Mouse (Mus musculus): ENCODE measurements at regions not wholly inside any gene's neighbourhood (a gene's known extent, or its start where the extent isn't known, plus 50 kb on each side); places are given as distances from the start of the nearest gene placed in this dataset.
"Not testable (repeated sequence)": the region's sequence is repeated elsewhere in the genome, so short reads cannot be mapped to it uniquely, and the experiment has no call there.

DNA sequence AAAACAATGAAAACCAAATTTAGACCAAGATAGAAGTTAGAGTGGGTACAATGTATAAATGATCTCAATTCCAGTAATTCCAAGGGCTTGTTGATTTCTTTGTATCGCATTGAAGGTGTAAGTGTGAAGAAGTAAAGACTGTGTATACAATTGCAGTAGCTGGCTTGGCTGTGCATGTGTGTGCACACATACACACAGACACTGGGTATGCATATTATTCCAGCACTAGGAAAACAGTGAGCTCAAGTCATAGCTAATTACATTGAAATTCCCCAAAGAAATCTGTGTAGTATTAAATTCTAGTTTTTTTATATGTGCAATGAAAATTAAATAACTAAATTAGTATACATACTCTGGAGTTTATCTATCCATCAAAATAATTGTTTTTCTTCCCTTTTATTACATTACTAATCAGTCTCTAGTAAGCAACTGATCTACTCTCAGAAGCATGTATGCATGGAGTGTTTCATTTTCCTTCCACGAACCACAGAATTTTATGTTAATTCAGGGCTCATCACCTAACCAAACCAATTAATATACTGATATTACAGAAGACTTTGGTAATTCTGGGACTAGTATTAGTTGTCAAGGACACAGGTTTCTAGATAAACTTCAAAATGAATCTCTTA is 56.5 kb downstream of the Gm8797 start:
- no peaks in the 10 kb centered on the region for H3K9me3 ChIP-seq
- WGBS, result 88% methylated on average over 2 of the region's 2 CpGs

GRCm38 (mm10) chr3:5811071-5811590 is 60.5 kb downstream of the Gm8797 start:
- no peaks in the 10 kb centered on the region for H3K27me3 ChIP-seq
- no peaks in the 10 kb centered on the region for H3K4me1 ChIP-seq
- 63% methylated on average over 3 of the region's 3 CpGs for WGBS
- no peak overlapping the region for H3K4me3 ChIP-seq
- ATAC-seq (ENCODE audit: insufficient number of reproducible peaks, low FRiP score, low TSS enrichment, low read depth), result no peak
- no peak overlapping the region for H3K9ac ChIP-seq
- H3K4me2 ChIP-seq, result no peak overlapping the region
- no peak overlapping the region for H3K27ac ChIP-seq
- no peaks in the 10 kb centered on the region for H3K36me3 ChIP-seq
- no peaks in the 10 kb centered on the region for H3K9me3 ChIP-seq

More for the DNA sequence above, 56.5 kb downstream of the Gm8797 start:
- no peak overlapping the region for H3K4me2 ChIP-seq
- ATAC-seq (ENCODE audit: insufficient number of reproducible peaks, low FRiP score, low TSS enrichment, low read depth), result no peak
- no peak overlapping the region for H3K9ac ChIP-seq
- no peak overlapping the region for H3K27ac ChIP-seq
- no peak overlapping the region for H3K4me3 ChIP-seq
- H3K27me3 ChIP-seq, result no peaks in the 10 kb centered on the region
- H3K4me1 ChIP-seq, result no peaks in the 10 kb centered on the region
- no peaks in the 10 kb centered on the region for H3K36me3 ChIP-seq

DNA sequence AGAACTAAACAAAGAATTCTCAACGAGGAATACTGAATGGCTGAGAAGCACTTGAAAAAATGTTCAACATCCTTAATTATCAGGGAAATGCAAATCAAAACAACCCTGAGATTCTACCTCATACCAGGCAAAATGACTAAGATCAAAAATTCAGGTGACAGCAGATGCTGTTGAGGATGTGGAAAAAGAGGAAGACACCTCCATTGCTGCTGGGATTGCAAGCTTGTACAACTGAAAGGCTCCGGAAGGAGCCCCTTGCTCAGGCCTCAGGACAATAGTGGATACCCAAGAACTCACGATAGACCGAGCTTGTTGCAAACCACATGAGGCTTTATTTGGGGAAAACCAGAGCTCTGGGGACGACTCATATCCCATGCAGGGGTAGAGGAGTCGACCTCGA is 69.6 kb downstream of the Gm8797 start:
- not testable (repeated sequence) for H3K27me3 ChIP-seq; ATAC-seq (ENCODE audit: insufficient number of reproducible peaks, low FRiP score, low TSS enrichment, low read depth); H3K9me3 ChIP-seq; H3K4me3 ChIP-seq; H3K36me3 ChIP-seq; H3K9ac ChIP-seq; H3K4me2 ChIP-seq; H3K4me1 ChIP-seq; H3K27ac ChIP-seq
- 83% methylated on average over 7 of the region's 7 CpGs for WGBS

- not testable (repeated sequence) for H3K36me3 ChIP-seq; H3K4me1 ChIP-seq; H3K9me3 ChIP-seq; H3K9ac ChIP-seq; H3K4me3 ChIP-seq; H3K27ac ChIP-seq; H3K4me2 ChIP-seq; H3K27me3 ChIP-seq; ATAC-seq (ENCODE audit: insufficient number of reproducible peaks, low FRiP score, low TSS enrichment, low read depth)
- 27% methylated on average over 20 of the region's 20 CpGs for WGBS
These were observed 109.6 kb downstream of the Gm8797 start for GRCm38 (mm10) chr3:5860237-5860636.

DNA sequence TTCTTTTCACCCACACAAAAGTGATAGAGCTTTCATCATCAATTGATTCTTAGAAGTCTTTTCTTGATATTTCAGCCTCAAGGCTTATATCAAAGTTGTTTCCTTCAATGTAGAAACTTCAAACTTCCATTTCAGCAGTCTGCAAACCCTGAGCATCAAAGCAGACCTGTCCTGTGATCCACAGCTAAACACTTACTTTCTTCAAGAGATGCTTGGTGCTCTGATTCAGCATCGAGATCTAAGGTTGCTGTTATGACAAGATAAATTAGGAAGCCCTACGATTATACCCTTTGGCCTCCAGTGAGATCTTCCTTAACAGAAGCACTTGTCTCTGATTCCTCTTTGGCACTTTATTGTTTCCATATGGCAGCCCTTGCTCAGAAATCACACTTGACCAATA is 119.8 kb downstream of the Gm8797 start:
- Histone ChIP-seq H3K4me1 (no peaks in the 10 kb centered on the region), H3K27ac (no peak overlapping the region), H3K27me3 (no peaks in the 10 kb centered on the region), H3K9ac (no peak overlapping the region), H3K4me3 (no peak overlapping the region), H3K4me2 (no peak overlapping the region), H3K9me3 (no peaks in the 10 kb centered on the region), H3K36me3 (no peaks in the 10 kb centered on the region)
- no peak for ATAC-seq (ENCODE audit: insufficient number of reproducible peaks, low FRiP score, low TSS enrichment, low read depth)
- 63% methylated on average over 2 of the region's 2 CpGs for WGBS

DNA sequence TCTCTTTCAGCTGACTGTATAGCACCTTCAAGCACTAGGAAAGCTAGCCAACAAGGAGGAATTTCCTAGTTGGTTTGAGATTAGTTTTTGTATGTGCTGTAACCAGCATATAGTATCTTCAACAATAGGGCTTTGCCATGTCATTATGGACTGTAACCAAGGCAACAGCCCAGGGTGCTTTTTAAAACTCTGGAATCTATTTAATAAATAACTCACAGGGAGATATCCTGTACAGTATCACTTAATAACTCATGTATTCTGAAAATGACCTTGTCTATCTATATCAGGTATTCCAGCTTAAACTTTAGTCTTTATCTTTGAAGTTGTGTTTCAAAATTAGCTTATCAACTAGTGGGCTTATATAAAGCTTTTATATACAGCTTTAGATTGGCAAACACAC is 128.5 kb downstream of the Gm8797 start:
- no peaks in the 10 kb centered on the region for H3K4me1 ChIP-seq
- H3K9me3 ChIP-seq, result no peaks in the 10 kb centered on the region
- H3K27ac ChIP-seq, result no peak overlapping the region
- no peak overlapping the region for H3K9ac ChIP-seq
- H3K4me3 ChIP-seq, result no peak overlapping the region
- H3K27me3 ChIP-seq, result no peaks in the 10 kb centered on the region
- H3K4me2 ChIP-seq, result no peak overlapping the region
- no peaks in the 10 kb centered on the region for H3K36me3 ChIP-seq
- no peak for ATAC-seq (ENCODE audit: insufficient number of reproducible peaks, low FRiP score, low TSS enrichment, low read depth)

GRCm38 (mm10) chr3:5917536-5917935 is 166.9 kb downstream of the Gm8797 start:
- no peaks in the 10 kb centered on the region for H3K27me3 ChIP-seq
- H3K4me3 ChIP-seq, result no peak overlapping the region
- no peak overlapping the region for H3K9ac ChIP-seq
- no peaks in the 10 kb centered on the region for H3K4me1 ChIP-seq
- WGBS, result 90% methylated on average over 1 of the region's 1 CpGs
- H3K4me2 ChIP-seq, result no peak overlapping the region
- no peak overlapping the region for H3K27ac ChIP-seq
- no peak for ATAC-seq (ENCODE audit: insufficient number of reproducible peaks, low FRiP score, low TSS enrichment, low read depth)
- no peaks in the 10 kb centered on the region for H3K9me3 ChIP-seq
- H3K36me3 ChIP-seq, result no peaks in the 10 kb centered on the region

DNA sequence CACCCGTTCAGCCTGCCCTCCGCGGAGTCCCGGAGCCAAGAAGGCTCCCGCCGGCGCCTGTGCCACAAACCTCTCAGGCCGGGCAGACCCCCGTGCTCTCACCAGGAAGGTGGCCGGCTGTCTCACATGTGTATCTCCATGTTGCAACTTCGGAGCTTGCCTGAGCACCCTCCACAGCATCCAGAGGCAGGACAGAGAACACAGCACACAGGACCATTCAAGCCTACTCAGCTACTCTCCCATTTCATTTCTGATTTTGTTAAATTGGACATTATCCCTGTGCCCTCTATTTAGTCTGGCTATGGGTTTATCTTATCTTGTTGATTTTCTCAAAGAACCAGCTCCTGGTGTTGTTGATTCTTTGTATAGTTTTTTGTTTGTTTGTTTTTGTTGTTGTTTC is 199.6 kb downstream of the Gm8797 start:
- not testable (repeated sequence) for H3K9ac ChIP-seq; H3K27me3 ChIP-seq; H3K36me3 ChIP-seq; ATAC-seq (ENCODE audit: insufficient number of reproducible peaks, low FRiP score, low TSS enrichment, low read depth); H3K9me3 ChIP-seq; H3K27ac ChIP-seq; H3K4me2 ChIP-seq; H3K4me1 ChIP-seq; H3K4me3 ChIP-seq
- WGBS, result 92% methylated on average over 11 of the region's 11 CpGs

DNA sequence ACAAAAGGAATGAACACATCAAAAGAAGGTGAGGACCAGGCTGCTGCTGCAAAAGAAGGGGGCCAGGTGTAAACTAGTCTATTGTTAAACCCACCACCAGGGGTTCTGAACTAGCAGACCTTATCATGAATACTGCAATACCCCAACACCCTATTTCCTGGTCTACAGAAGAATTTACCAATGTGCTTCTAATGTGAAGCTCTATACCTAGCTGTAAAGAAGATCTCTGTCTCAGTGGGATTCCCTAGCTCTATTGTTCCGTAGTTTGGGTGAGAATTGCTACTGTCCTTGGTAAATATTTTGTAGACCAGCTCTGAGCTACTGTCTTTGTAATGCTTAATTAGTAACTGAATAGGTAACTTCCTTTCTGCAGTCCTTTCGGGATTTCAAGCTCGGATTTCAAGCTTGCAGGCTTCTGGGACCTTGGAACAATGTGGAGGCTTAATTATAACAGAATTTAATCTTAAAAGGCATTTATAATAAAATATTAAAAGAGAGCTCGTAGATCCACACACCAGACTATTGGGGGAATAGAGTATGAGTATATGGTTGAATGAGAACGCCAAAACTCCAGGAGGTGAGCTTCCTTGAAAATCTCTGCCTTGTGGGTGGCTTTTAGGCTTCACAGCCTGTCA is 238.5 kb downstream of the Gm8797 start:
- H3K9me3 ChIP-seq; H3K27ac ChIP-seq; ATAC-seq (ENCODE audit: insufficient number of reproducible peaks, low FRiP score, low TSS enrichment, low read depth); H3K36me3 ChIP-seq; H3K9ac ChIP-seq; H3K4me1 ChIP-seq; H3K27me3 ChIP-seq; H3K4me3 ChIP-seq; H3K4me2 ChIP-seq: not testable (repeated sequence)
- WGBS, result 81% methylated on average over 5 of the region's 5 CpGs

DNA sequence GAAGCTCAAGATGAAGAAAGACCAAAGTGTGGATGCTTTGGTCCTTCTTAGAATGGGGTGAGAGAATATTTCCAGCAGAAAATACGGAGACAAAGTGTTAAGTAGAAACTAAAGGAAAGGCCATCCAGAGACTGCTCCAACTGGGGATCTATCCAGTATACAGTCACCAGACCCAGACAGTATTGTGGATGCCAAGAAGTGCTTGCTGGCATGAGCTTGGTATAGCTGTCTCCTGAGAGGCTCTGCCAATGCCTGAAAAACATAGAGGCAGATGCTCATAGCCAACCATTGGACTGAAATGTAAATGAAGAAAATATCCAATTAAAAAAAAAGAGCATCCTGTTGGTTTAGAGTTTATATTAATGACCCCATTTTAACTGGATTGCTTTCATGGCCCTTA is 253.8 kb downstream of the Gm8797 start:
- 85% methylated on average over 1 of the region's 1 CpGs for WGBS

GRCm38 (mm10) chr3:6018749-6019148 is 268.1 kb downstream of the Gm8797 start:
- H3K4me2 ChIP-seq, result no peak overlapping the region

More for the DNA sequence above, 253.8 kb downstream of the Gm8797 start:
- Histone ChIP-seq H3K9me3 (no peaks in the 10 kb centered on the region), H3K4me2 (no peak overlapping the region), H3K27me3 (no peaks in the 10 kb centered on the region), H3K9ac (no peak overlapping the region), H3K27ac (no peak overlapping the region), H3K4me3 (no peak overlapping the region), H3K4me1 (no peaks in the 10 kb centered on the region), H3K36me3 (no peaks in the 10 kb centered on the region)
- ATAC-seq (ENCODE audit: insufficient number of reproducible peaks, low FRiP score, low TSS enrichment, low read depth), result no peak

DNA sequence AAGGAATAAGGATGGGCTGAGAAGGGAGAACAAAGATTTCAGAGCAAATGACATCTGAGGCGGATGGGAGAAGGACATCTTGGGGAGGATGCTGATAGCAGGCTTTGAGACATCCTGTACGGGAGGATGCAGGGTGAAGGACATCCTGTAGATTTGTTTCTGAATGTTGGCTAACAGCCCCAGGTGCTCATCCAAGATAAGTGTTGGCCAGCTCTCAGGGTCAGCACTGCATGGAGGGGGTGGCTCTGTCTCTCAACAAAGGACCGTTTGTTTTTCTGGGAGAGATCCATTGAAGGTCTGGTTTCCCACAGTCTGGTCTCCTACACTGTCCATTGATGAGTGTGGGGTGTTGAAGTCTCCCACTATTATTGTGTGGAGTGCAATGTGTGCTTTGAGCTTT is 290.7 kb downstream of the Gm8797 start:
- not testable (repeated sequence) for H3K27me3 ChIP-seq; H3K9me3 ChIP-seq; ATAC-seq (ENCODE audit: insufficient number of reproducible peaks, low FRiP score, low TSS enrichment, low read depth); H3K4me2 ChIP-seq; H3K4me3 ChIP-seq; H3K9ac ChIP-seq; H3K4me1 ChIP-seq; H3K27ac ChIP-seq; H3K36me3 ChIP-seq
- 81% methylated on average over 3 of the region's 3 CpGs for WGBS

More at GRCm38 (mm10) chr3:6018749-6019148, 268.1 kb downstream of the Gm8797 start:
- no peaks in the 10 kb centered on the region for H3K9me3 ChIP-seq
- no peak for ATAC-seq (ENCODE audit: insufficient number of reproducible peaks, low FRiP score, low TSS enrichment, low read depth)
- 65% methylated on average over 1 of the region's 1 CpGs for WGBS
- H3K27ac ChIP-seq, result no peak overlapping the region
- H3K9ac ChIP-seq, result no peak overlapping the region
- H3K27me3 ChIP-seq, result no peaks in the 10 kb centered on the region
- no peak overlapping the region for H3K4me3 ChIP-seq
- no peaks in the 10 kb centered on the region for H3K4me1 ChIP-seq
- H3K36me3 ChIP-seq, result no peaks in the 10 kb centered on the region
